Mouse (Mus musculus) midbrain, embryonic 14.5 days (tissue): Measurements from ENCODE around the gene Arhgap6. TPM values are rescaled to one million over a fixed set of nuclear protein-coding genes. Genes with fewer than 3 reads are reported as not detected.

Experiments
- ATAC-seq: fragments of 200-750 bp; cut with Nextera tagmentation; 2 replicates; pipeline ENCODE4 v1.8.0; 2017; ENCODE audit warnings: moderate number of reproducible peaks, moderate library complexity; ENCODE audit not compliant: low FRiP score, low TSS enrichment
- DNase-seq: peaks from one replicate; pipeline ENCODE4 v3.0.0-alpha.2; 2015
- H3K27ac ChIP-seq: fragments of 300-500 bp; sonication (generic); replicated peaks from 2 replicates; pipeline ENCODE4 v1.5.1; 2014; ENCODE audit warnings: mild to moderate bottlenecking, low read depth, low read length, moderate library complexity
- H3K27me3 ChIP-seq: fragments of 300-500 bp; sonication (generic); 2 replicates; pipeline ENCODE4 v1.6.1; 2014; ENCODE audit warnings: low read length, control low read depth, mixed read lengths; ENCODE audit not compliant: control insufficient read depth, insufficient read depth
- H3K36me3 ChIP-seq: fragments of 300-500 bp; sonication (generic); 2 replicates; pipeline ENCODE4 v1.6.1; 2014; ENCODE audit warnings: low read length, control low read depth; ENCODE audit not compliant: control insufficient read depth, insufficient read depth
- H3K4me1 ChIP-seq: fragments of 300-500 bp; sonication (generic); 2 replicates; pipeline ENCODE4 v1.6.1; 2014; ENCODE audit warnings: mild to moderate bottlenecking, antibody characterized with exemption, low read length, control low read depth; ENCODE audit not compliant: control insufficient read depth, insufficient read depth
- H3K4me2 ChIP-seq: fragments of 300-500 bp; sonication (generic); 2 replicates; pipeline ENCODE4 v1.6.1; 2014; ENCODE audit warnings: mild to moderate bottlenecking, low read length, moderate library complexity
- H3K4me3 ChIP-seq: fragments of 300-500 bp; sonication (generic); replicated peaks from 2 replicates; pipeline ENCODE4 v1.5.1; 2014; ENCODE audit warnings: low read depth, low read length
- H3K9ac ChIP-seq: fragments of 300-500 bp; sonication (generic); replicated peaks from 2 replicates; pipeline ENCODE4 v1.6.1; 2014; ENCODE audit warnings: mild to moderate bottlenecking, low read length, moderate library complexity
- H3K9me3 ChIP-seq: fragments of 300-500 bp; sonication (generic); 2 replicates; pipeline ENCODE4 v1.6.1; 2016; ENCODE audit warnings: low read length, control low read depth, mixed read lengths; ENCODE audit not compliant: control insufficient read depth
- whole genome bisulfite sequencing: fragments of 180-500 bp; shearing (Covaris S2); extraction: QIAGEN DNeasy Blood & Tissue Kit; methylation state at CpG from one replicate; pipeline ENCODE4 v1.1.7; 2014; 5-methylcytosine and 5-hydroxymethylcytosine counted together
- polyA plus RNA-seq: library from polyadenylated mRNA; unstranded; fragments of >200 nt; fragmentation: Nextera tagmentation; extraction: Ambion mirVana; gene quantifications from 2 replicates; pipeline ENCODE4 v1.2.1, GENCODE M21; 2014

The Arhgap6 gene
- polyA plus RNA-seq, 1 experiment from 2014 or later: 0.87 TPM

GRCm38 (mm10) chrX:169173796-169174195 lies 378.9 kb downstream of the Arhgap6 start:
- DNase-seq (no peak), ATAC-seq (no peak)
- Histone ChIP-seq H3K27ac (no peak overlapping the region), H3K4me1 (no peaks in the 10 kb centered on the region), H3K4me2 (no peak overlapping the region), H3K4me3 (no peak overlapping the region), H3K27me3 (no peaks in the 10 kb centered on the region), H3K36me3 (no peaks in the 10 kb centered on the region), H3K9ac (no peak overlapping the region), H3K9me3 (no peaks in the 10 kb centered on the region)
- WGBS: 75% methylated on average over 1 of the region's 1 CpGs

- H3K36me3 ChIP-seq: no peaks in the 10 kb centered on the region
- no peak overlapping the region for H3K27ac ChIP-seq
- DNase-seq (no peak), ATAC-seq (no peak)
- H3K4me3 ChIP-seq: no peak overlapping the region
- H3K9me3 ChIP-seq: no peaks in the 10 kb centered on the region
- no peaks in the 10 kb centered on the region for H3K27me3 ChIP-seq
- WGBS: 50% methylated on average over 2 of the region's 2 CpGs
- H3K4me2 ChIP-seq: no peak overlapping the region
- H3K9ac ChIP-seq: no peak overlapping the region
- H3K4me1 ChIP-seq: no peaks in the 10 kb centered on the region
Observed at GRCm38 (mm10) chrX:169178634-169179033, 383.7 kb downstream of the Arhgap6 start.

GRCm38 (mm10) chrX:169187100-169187499 lies 392.2 kb downstream of the Arhgap6 start, which contains the start of gene Amelx:
TSS of gene Amelx (minus strand) at chrX:169187200.
- Histone ChIP-seq H3K27me3 (no peaks in the 10 kb centered on the region), H3K9ac (no peak within 1 kb of the TSS), H3K4me1 (no peaks in the 10 kb centered on the region), H3K36me3 (no peaks in the 10 kb centered on the region), H3K4me2 (no peak within 1 kb of the TSS), H3K27ac (no peak within 1 kb of the TSS), H3K4me3 (no peak within 1 kb of the TSS), H3K9me3 (no peaks in the 10 kb centered on the region)
- WGBS: 84% methylated on average over 5 of the region's 5 CpGs
- ATAC-seq (no peak), DNase-seq (no peak)

GRCm38 (mm10) chrX:169210019-169210418 lies 415.1 kb downstream of the Arhgap6 start:
- H3K27ac ChIP-seq: no peak overlapping the region
- DNase-seq (no peak), ATAC-seq (no peak)
- 76% methylated on average over 3 of the region's 3 CpGs for WGBS
- no peaks in the 10 kb centered on the region for H3K36me3 ChIP-seq
- no peak overlapping the region for H3K4me3 ChIP-seq
- H3K4me2 ChIP-seq: no peak overlapping the region
- no peaks in the 10 kb centered on the region for H3K9me3 ChIP-seq
- H3K27me3 ChIP-seq: peaks cover 4% of the 10 kb centered on the region; the same call in 1 of the 2 replicates
- H3K9ac ChIP-seq: no peak overlapping the region
- H3K4me1 ChIP-seq: no peaks in the 10 kb centered on the region

- Histone ChIP-seq H3K4me3 (no peak overlapping the region), H3K27ac (no peak overlapping the region), H3K9me3 (no peaks in the 10 kb centered on the region), H3K27me3 (no peaks in the 10 kb centered on the region; the same call in 1 of the 2 replicates), H3K9ac (no peak overlapping the region), H3K36me3 (no peaks in the 10 kb centered on the region), H3K4me2 (no peak overlapping the region), H3K4me1 (no peaks in the 10 kb centered on the region)
- ATAC-seq (no peak), DNase-seq (no peak)
- 76% methylated on average over 8 of the region's 8 CpGs for WGBS
Observed at GRCm38 (mm10) chrX:169220064-169220463, 425.2 kb downstream of the Arhgap6 start.

GRCm38 (mm10) chrX:169222357-169223062 lies 427.6 kb downstream of the Arhgap6 start:
- H3K4me3 ChIP-seq: no peak overlapping the region
- no peaks in the 10 kb centered on the region for H3K4me1 ChIP-seq
- no peaks in the 10 kb centered on the region for H3K36me3 ChIP-seq
- H3K27me3 ChIP-seq: no peaks in the 10 kb centered on the region; the same call in 1 of the 2 replicates
- WGBS: 75% methylated on average over 3 of the region's 3 CpGs
- H3K9ac ChIP-seq: no peak overlapping the region
- DNase-seq (no peak), ATAC-seq (no peak)
- no peak overlapping the region for H3K27ac ChIP-seq
- H3K9me3 ChIP-seq: no peaks in the 10 kb centered on the region
- H3K4me2 ChIP-seq: no peak overlapping the region

- Histone ChIP-seq H3K9ac (no peak overlapping the region), H3K27me3 (no peaks in the 10 kb centered on the region), H3K4me2 (no peak overlapping the region), H3K4me3 (no peak overlapping the region), H3K9me3 (no peaks in the 10 kb centered on the region), H3K36me3 (no peaks in the 10 kb centered on the region), H3K27ac (no peak overlapping the region), H3K4me1 (no peaks in the 10 kb centered on the region)
- DNase-seq (no peak), ATAC-seq (no peak)
- 73% methylated on average over 1 of the region's 1 CpGs for WGBS
Observed at GRCm38 (mm10) chrX:169255915-169256314, 461.0 kb downstream of the Arhgap6 start.

GRCm38 (mm10) chrX:169256741-169257140 lies 461.8 kb downstream of the Arhgap6 start:
- no peaks in the 10 kb centered on the region for H3K9me3 ChIP-seq
- no peak overlapping the region for H3K9ac ChIP-seq
- no peak overlapping the region for H3K27ac ChIP-seq

GRCm38 (mm10) chrX:169261034-169261433 lies 466.1 kb downstream of the Arhgap6 start:
- Histone ChIP-seq H3K9ac (no peak overlapping the region), H3K27ac (no peak overlapping the region), H3K36me3 (no peaks in the 10 kb centered on the region), H3K4me2 (no peak overlapping the region), H3K4me1 (no peaks in the 10 kb centered on the region), H3K9me3 (no peaks in the 10 kb centered on the region), H3K27me3 (no peaks in the 10 kb centered on the region), H3K4me3 (no peak overlapping the region)
- no peak for DNase-seq
- no peak for ATAC-seq
- WGBS: 80% methylated on average over 3 of the region's 3 CpGs

More at GRCm38 (mm10) chrX:169256741-169257140, 461.8 kb downstream of the Arhgap6 start:
- Histone ChIP-seq H3K27me3 (no peaks in the 10 kb centered on the region), H3K4me2 (no peak overlapping the region), H3K4me1 (no peaks in the 10 kb centered on the region), H3K4me3 (no peak overlapping the region), H3K36me3 (no peaks in the 10 kb centered on the region)
- ATAC-seq (no peak), DNase-seq (no peak)
